Mouse (Mus musculus) spleen, adult 2 months (tissue): ENCODE measurements at regions not wholly inside any gene's neighbourhood (a gene's known extent, or its start where the extent isn't known, plus 50 kb on each side); places are given as distances from the start of the nearest gene placed in this dataset.

Experiments
- CTCF ChIP-seq: fragments of 200-500 bp; IDR thresholded peaks from 2 replicates; pipeline ENCODE4 v1.5.1; 2011; ENCODE audit warnings: mild to moderate bottlenecking, inconsistent platforms; ENCODE audit not compliant: insufficient read depth, insufficient read length, insufficient replicate concordance; ENCODE audit errors: extremely low read depth
- POLR2A ChIP-seq: fragments of 200-500 bp; IDR thresholded peaks from 2 replicates; pipeline ENCODE4 v1.6.1; 2011; ENCODE audit warnings: low read depth, low read length, inconsistent platforms

DNA sequence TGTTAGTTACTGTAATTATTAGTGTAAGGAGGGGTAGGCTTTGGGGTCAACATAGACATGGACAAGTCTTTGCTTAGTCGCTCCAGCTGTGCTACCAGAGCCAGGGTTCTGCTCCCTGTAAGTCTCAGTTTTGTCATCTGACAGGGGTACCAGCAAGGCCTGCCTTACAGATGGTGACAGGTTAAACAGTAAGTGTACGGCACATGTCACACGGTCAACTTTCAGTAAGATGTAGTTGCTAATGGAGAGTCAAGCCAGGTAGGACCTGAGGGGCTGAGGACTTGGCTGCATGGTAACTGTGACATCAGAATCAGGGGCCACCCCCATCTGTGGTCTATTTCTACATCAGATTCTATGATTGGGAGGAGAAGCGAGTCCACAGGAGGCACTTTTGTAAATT lies 153.6 kb downstream of the Kdr start:
- TF ChIP-seq POLR2A (no peak), CTCF (no peak)
